ENCODE assay signal across 20 mouse cellular contexts in genomic region chr16:39820131-39820530, GRCm38 (mm10).
DNase-seq lines count a peak whose midpoint lies in the region; ATAC-seq and TF ChIP-seq lines count a peak whose summit lies in the region.
"Had no signal": no experiment of that assay in that cellular context is flagged by ENCODE, and none has a peak within 500 bp of the region (broad histone marks: within the 10 kb centered on the region; RNA-seq: fewer than 3 reads in every experiment).

No protein-coding gene starts in this region.

- peak; percentile 52; the same call in 1 of the 2 replicates for ATAC-seq in forebrain, embryonic 16.5 days
- no peak for ATAC-seq in forebrain, embryonic 11.5 days (replicated peaks; ENCODE audit: low FRiP score)

- H3K27ac ChIP-seq in forebrain, embryonic 16.5 days (ENCODE audit: low read length): no peak overlapping the region
- H3K27ac ChIP-seq in forebrain, embryonic 11.5 days (ENCODE audit: low read depth, low read length): no peak overlapping the region
- H3K27ac ChIP-seq: embryonic facial prominence, embryonic 13.5 days; embryonic facial prominence, embryonic 15.5 days; forebrain, embryonic 12.5 days had no signal

- H3K36me3 ChIP-seq in forebrain, embryonic 16.5 days (ENCODE audit: control insufficient read depth, insufficient read depth): no peaks in the 10 kb centered on the region
- no peaks in the 10 kb centered on the region for H3K36me3 ChIP-seq in forebrain, embryonic 11.5 days (ENCODE audit: control insufficient read depth, insufficient read depth, low read length)
- H3K36me3 ChIP-seq: embryonic facial prominence, embryonic 13.5 days; embryonic facial prominence, embryonic 15.5 days; forebrain, embryonic 12.5 days had no signal

- no peak for DNase-seq in forebrain, embryonic 11.5 days (ENCODE audit: low spot score)
- DNase-seq in brain, embryonic 14.5 days (ENCODE audit: low read depth): peak; percentile 17
- peak; percentile 24 for DNase-seq in brain, embryonic 18.5 days (ENCODE audit: low read depth, low spot score)
- no peak for DNase-seq in thymus, postnatal 36 days
- no peak for DNase-seq in layer of hippocampus, adult 18-20 months (ENCODE audit: low spot score in 2 of 2)
- DNase-seq: adrenal gland, adult 2 months; adrenal gland, postnatal 10 days; adrenal gland, postnatal 25 days; cerebellum, adult 11 months; cerebellum, adult 18-20 months; cerebellum, adult 8-10 months; cerebellum, adult 9-11 months; cerebellum, postnatal 14 days; cerebellum, postnatal 36 days; embryo, embryonic 11 days had no signal

- no peak overlapping the region for H3K4me2 ChIP-seq in forebrain, embryonic 16.5 days (ENCODE audit: low read length)
- no peak overlapping the region for H3K4me2 ChIP-seq in forebrain, embryonic 11.5 days (ENCODE audit: low read depth, low read length, severe bottlenecking)
- H3K4me2 ChIP-seq: embryonic facial prominence, embryonic 13.5 days; embryonic facial prominence, embryonic 15.5 days; forebrain, embryonic 12.5 days had no signal

- TF ChIP-seq POLR2A in brain, embryonic 14.5 days (IDR thresholded peaks at IDR 0.05; ENCODE audit: borderline replicate concordance, extremely low read depth, insufficient read depth, insufficient read length, poor library complexity, severe bottlenecking): no peak

- TF ChIP-seq CTCF in brain, embryonic 14.5 days (IDR thresholded peaks at IDR 0.05; ENCODE audit: borderline replicate concordance, extremely low read depth, insufficient read depth, insufficient read length): no peak

- no peaks in the 10 kb centered on the region for H3K27me3 ChIP-seq in forebrain, embryonic 16.5 days (replicated peaks; ENCODE audit: control insufficient read depth, insufficient read depth, low read length)
- H3K27me3 ChIP-seq in forebrain, embryonic 11.5 days (ENCODE audit: control insufficient read depth, insufficient read depth, low read length): no peaks in the 10 kb centered on the region
- H3K27me3 ChIP-seq: embryonic facial prominence, embryonic 13.5 days; embryonic facial prominence, embryonic 15.5 days; forebrain, embryonic 12.5 days had no signal

- H3K4me3 ChIP-seq in forebrain, embryonic 16.5 days (replicated peaks; ENCODE audit: low read length): no peak overlapping the region
- no peak overlapping the region for H3K4me3 ChIP-seq in forebrain, embryonic 11.5 days (ENCODE audit: low read depth, low read length)
- H3K4me3 ChIP-seq: embryonic facial prominence, embryonic 13.5 days; embryonic facial prominence, embryonic 15.5 days; erythroblast, embryonic 14.5 days; forebrain, embryonic 12.5 days had no signal

- H3K9ac ChIP-seq in forebrain, embryonic 16.5 days (replicated peaks; ENCODE audit: low read depth, low read length): no peak overlapping the region
- H3K9ac ChIP-seq in forebrain, embryonic 11.5 days (ENCODE audit: low read length): no peak overlapping the region
- H3K9ac ChIP-seq: embryonic facial prominence, embryonic 13.5 days; embryonic facial prominence, embryonic 15.5 days; forebrain, embryonic 12.5 days had no signal

- H3K9me3 ChIP-seq in forebrain, embryonic 16.5 days (ENCODE audit: control insufficient read depth, low read length): no peaks in the 10 kb centered on the region
- no peaks in the 10 kb centered on the region for H3K9me3 ChIP-seq in forebrain, embryonic 11.5 days (ENCODE audit: control insufficient read depth, low read length)
- H3K9me3 ChIP-seq: embryonic facial prominence, embryonic 13.5 days; embryonic facial prominence, embryonic 15.5 days; forebrain, embryonic 12.5 days had no signal

- H3K4me1 ChIP-seq in forebrain, embryonic 16.5 days (replicated peaks; ENCODE audit: control insufficient read depth, insufficient read depth, low read length): no peaks in the 10 kb centered on the region
- no peaks in the 10 kb centered on the region for H3K4me1 ChIP-seq in forebrain, embryonic 11.5 days (replicated peaks; ENCODE audit: control insufficient read depth, insufficient read depth, low read length)
- H3K4me1 ChIP-seq: embryonic facial prominence, embryonic 13.5 days; embryonic facial prominence, embryonic 15.5 days; forebrain, embryonic 12.5 days had no signal

Comparison
In these comparisons a context has a peak if more than half of its experiments do, and no peak if none do; other contexts are left out.
1. DNase-seq: peak in brain, embryonic 14.5 days (single experiment) and brain, embryonic 18.5 days (single experiment); none in forebrain, embryonic 11.5 days (single experiment), thymus, postnatal 36 days (0 of 2) and layer of hippocampus, adult 18-20 months (0 of 2).